Mouse (Mus musculus) thymus, postnatal 25 days (tissue): ENCODE measurements around the gene Gars.
A peak's percentile ranks its signal among the peaks of the same experiment; 100 is the strongest.

Source experiments
- DNase-seq: peaks from one replicate; pipeline ENCODE4 v3.0.0; 2022

The Gars gene

GRCm38 (mm10) chr6:55038671-55039445, 1.1 kb downstream of the Gars start:
- DNase-seq: peak; percentile 8

- DNase-seq: no peak
Measured at GRCm38 (mm10) chr6:55039446-55039783, 1.6 kb downstream of the Gars start.

GRCm38 (mm10) chr6:55040031-55040430, 2.2 kb downstream of the Gars start:
- no peak for DNase-seq

GRCm38 (mm10) chr6:55043206-55043605, 5.4 kb downstream of the Gars start:
- no peak for DNase-seq

GRCm38 (mm10) chr6:55044542-55044941, 6.7 kb downstream of the Gars start:
- no peak for DNase-seq

GRCm38 (mm10) chr6:55045326-55045725, 7.5 kb downstream of the Gars start:
- DNase-seq: no peak

- no peak for DNase-seq
Measured at GRCm38 (mm10) chr6:55049186-55049585, 11.4 kb downstream of the Gars start.

GRCm38 (mm10) chr6:55054491-55054890, 16.7 kb downstream of the Gars start:
- DNase-seq: no peak

GRCm38 (mm10) chr6:55057427-55057826, 19.6 kb downstream of the Gars start:
- DNase-seq: no peak

GRCm38 (mm10) chr6:55060241-55060825, 22.5 kb downstream of the Gars start:
- no peak for DNase-seq

GRCm38 (mm10) chr6:55061328-55061727, 23.5 kb downstream of the Gars start:
- DNase-seq: no peak

GRCm38 (mm10) chr6:55062200-55062599, 24.4 kb downstream of the Gars start:
- DNase-seq: no peak

GRCm38 (mm10) chr6:55063793-55064476, 26.1 kb downstream of the Gars start:
- no peak for DNase-seq

GRCm38 (mm10) chr6:55064477-55064827, 26.6 kb downstream of the Gars start:
- DNase-seq: no peak

GRCm38 (mm10) chr6:55065903-55066302, 28.1 kb downstream of the Gars start:
- no peak for DNase-seq

- no peak for DNase-seq
Measured at GRCm38 (mm10) chr6:55076561-55077255, 38.9 kb downstream of the Gars start.

GRCm38 (mm10) chr6:55081379-55081778, 43.6 kb downstream of the Gars start:
- no peak for DNase-seq

GRCm38 (mm10) chr6:55082261-55083051, 44.6 kb downstream of the Gars start:
- DNase-seq: no peak

GRCm38 (mm10) chr6:55087355-55087754, 49.5 kb downstream of the Gars start:
- no peak for DNase-seq

- no peak for DNase-seq
Measured at GRCm38 (mm10) chr6:55090639-55091038, 52.8 kb downstream of the Gars start.

- DNase-seq: no peak
Measured at GRCm38 (mm10) chr6:55091396-55091795, 53.6 kb downstream of the Gars start.

- DNase-seq: no peak
Measured at GRCm38 (mm10) chr6:55093431-55094146, 55.8 kb downstream of the Gars start.
